Mouse (Mus musculus) megakaryocyte, embryonic 14.5 days (primary cell): Measurements from ENCODE around the gene Hist1h2bg. TPM values are rescaled to one million over a fixed set of nuclear protein-coding genes. Genes with fewer than 3 reads are reported as not detected.
"Not testable (repeated sequence)": the region's sequence is repeated elsewhere in the genome, so short reads cannot be mapped to it uniquely, and the experiment has no call there.

Source experiments
- H3K27me3 ChIP-seq: replicated peaks from 2 replicates; pipeline ENCODE3; 2012; ENCODE audit warnings: inconsistent platforms
- H3K36me3 ChIP-seq: replicated peaks from 2 replicates; pipeline ENCODE3; 2012; ENCODE audit warnings: low read length, inconsistent platforms, mixed read lengths
- H3K4me1 ChIP-seq: 2 replicates; pipeline ENCODE4 v1.6.1; 2012; ENCODE audit warnings: inconsistent platforms
- H3K4me3 ChIP-seq: replicated peaks from 2 replicates; pipeline ENCODE3; 2012; ENCODE audit warnings: moderate library complexity, mild to moderate bottlenecking, inconsistent platforms
- H3K9me3 ChIP-seq: 2 replicates; pipeline ENCODE4 v1.6.1; 2012; ENCODE audit warnings: inconsistent platforms
- FLI1 ChIP-seq: IDR thresholded peaks from 2 replicates; pipeline ENCODE4 v1.6.1; 2012; ENCODE audit warnings: low read length, inconsistent platforms, mixed read lengths
- GATA1 ChIP-seq: IDR thresholded peaks from 3 replicates; pipeline ENCODE4 v1.6.1; 2012; ENCODE audit warnings: mixed read lengths, low read length, inconsistent platforms, borderline replicate concordance
- polyA plus RNA-seq: library from polyadenylated mRNA; stranded (reverse); fragments of >175 nt; gene quantifications from 2 replicates; pipeline ENCODE4 v1.2.3, GENCODE M21; 2012; ENCODE audit warnings: low replicate concordance; ENCODE audit not compliant: insufficient read depth

Gene Hist1h2bg
- polyA plus RNA-seq, 1 experiment, result 16.8 TPM

- Histone ChIP-seq H3K27me3 (no peaks in the 10 kb centered on the region), H3K4me3 (peak within 1 kb of the TSS; percentile 89), H3K4me1 (peaks cover 33% of the 10 kb centered on the region), H3K9me3 (no peaks in the 10 kb centered on the region), H3K36me3 (no peaks in the 10 kb centered on the region)
- TF ChIP-seq GATA1 (no peak), FLI1 (no peak)
Observed at GRCm38 (mm10) chr13:23575271-23575851, 4.2 kb downstream of the Hist1h2bg start, which contains the start of gene Hist1h3d. Hist1h3d (plus strand) TSS chr13:23575763.

- Histone ChIP-seq H3K4me1 (peaks cover 38% of the 10 kb centered on the region), H3K4me3 (peak overlapping the region; percentile 89)
- not testable (repeated sequence) for H3K27me3 ChIP-seq, H3K9me3 ChIP-seq, H3K36me3 ChIP-seq
Observed at GRCm38 (mm10) chr13:23575864-23576313, 4.7 kb downstream of the Hist1h2bg start.

DNA sequence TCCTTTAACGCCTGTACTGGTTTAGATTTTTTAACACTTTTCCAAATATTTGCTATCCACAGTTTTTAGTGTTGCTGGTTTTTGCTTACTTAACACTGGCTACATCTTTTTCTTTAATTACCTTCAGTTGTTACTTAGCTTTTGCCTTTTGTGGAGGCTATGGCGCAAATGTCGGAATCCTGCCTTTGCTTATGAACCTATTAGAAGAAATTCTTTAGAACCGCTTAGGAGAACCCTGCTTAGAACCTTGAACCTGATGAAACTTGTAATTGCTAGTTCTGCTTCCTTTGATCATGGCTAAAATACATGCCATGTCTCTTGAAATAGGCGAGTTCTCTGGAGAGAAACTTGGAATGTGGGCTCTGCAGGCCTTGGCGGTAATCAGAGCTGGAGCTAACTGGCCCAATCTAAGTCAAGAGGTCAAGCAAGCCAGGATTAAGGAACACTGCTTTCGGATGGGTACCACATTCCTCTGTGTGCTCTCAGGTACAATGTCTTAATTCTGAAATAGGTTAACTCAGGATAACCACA is 5.2 kb downstream of the Hist1h2bg start:
- peaks cover 44% of the 10 kb centered on the region for H3K4me1 ChIP-seq

GRCm38 (mm10) chr13:23576906-23577639 is 5.9 kb downstream of the Hist1h2bg start:
- H3K4me3 ChIP-seq, result peak overlapping the region; percentile 89

More for the DNA sequence above, 5.2 kb downstream of the Hist1h2bg start:
- Histone ChIP-seq H3K4me3 (peak overlapping the region; percentile 89), H3K36me3 (no peaks in the 10 kb centered on the region), H3K27me3 (no peaks in the 10 kb centered on the region), H3K9me3 (no peaks in the 10 kb centered on the region)
- no peak for TF ChIP-seq FLI1
- no peak for TF ChIP-seq GATA1

GRCm38 (mm10) chr13:23577835-23578234 is 6.6 kb downstream of the Hist1h2bg start:
- Histone ChIP-seq H3K36me3 (no peaks in the 10 kb centered on the region), H3K4me3 (no peak overlapping the region), H3K4me1 (peaks cover 50% of the 10 kb centered on the region), H3K9me3 (no peaks in the 10 kb centered on the region), H3K27me3 (no peaks in the 10 kb centered on the region)
- no peak for TF ChIP-seq GATA1
- no peak for TF ChIP-seq FLI1

More at GRCm38 (mm10) chr13:23576906-23577639, 5.9 kb downstream of the Hist1h2bg start:
- Histone ChIP-seq H3K27me3 (no peaks in the 10 kb centered on the region), H3K36me3 (no peaks in the 10 kb centered on the region), H3K4me1 (peaks cover 50% of the 10 kb centered on the region), H3K9me3 (no peaks in the 10 kb centered on the region)
- TF ChIP-seq GATA1, result no peak
- no peak for TF ChIP-seq FLI1

DNA sequence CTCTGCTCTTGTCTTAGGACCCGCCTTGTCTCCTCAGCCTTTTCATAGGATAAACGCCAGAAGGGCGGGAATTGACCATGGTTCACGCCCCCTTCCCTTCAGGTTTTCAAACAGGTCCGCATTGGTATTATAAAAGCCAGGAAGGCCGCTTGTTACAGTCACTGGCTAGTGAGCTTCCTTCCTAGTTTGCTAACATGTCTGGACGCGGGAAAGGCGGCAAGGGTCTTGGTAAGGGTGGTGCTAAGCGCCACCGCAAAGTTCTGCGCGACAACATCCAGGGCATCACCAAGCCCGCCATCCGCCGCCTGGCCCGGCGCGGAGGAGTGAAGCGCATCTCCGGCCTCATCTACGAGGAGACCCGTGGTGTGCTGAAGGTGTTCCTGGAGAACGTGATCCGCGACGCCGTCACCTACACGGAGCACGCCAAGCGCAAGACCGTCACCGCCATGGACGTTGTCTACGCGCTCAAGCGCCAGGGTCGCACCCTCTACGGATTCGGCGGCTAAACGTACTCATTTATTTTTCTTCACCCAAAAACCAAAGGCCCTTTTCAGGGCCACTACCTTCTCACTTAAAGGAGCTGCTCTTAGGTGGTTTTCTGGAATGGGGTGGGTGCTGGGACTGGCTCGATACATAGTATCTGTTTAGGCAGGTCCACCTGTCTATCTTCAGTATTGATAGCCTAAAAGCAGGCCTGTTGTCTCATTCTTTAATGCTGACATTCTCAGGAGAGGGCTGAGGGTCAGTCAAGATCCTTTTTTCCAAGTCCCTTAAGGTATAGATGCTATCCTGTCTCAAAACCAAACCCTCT is 10.4 kb downstream of the Hist1h2bg start, which contains the start of gene Hist1h4d:
Hist1h4d (plus strand) TSS at position 191 of the 811 bp plus-strand sequence.
- H3K4me1 ChIP-seq, result peaks cover 59% of the 10 kb centered on the region
- H3K9me3 ChIP-seq, result no peaks in the 10 kb centered on the region
- TF ChIP-seq FLI1, result no peak
- no peak for TF ChIP-seq GATA1
- H3K4me3 ChIP-seq, result peak within 1 kb of the TSS; percentile 88
- no peaks in the 10 kb centered on the region for H3K36me3 ChIP-seq
- no peaks in the 10 kb centered on the region for H3K27me3 ChIP-seq

- no peaks in the 10 kb centered on the region for H3K36me3 ChIP-seq
- peak overlapping the region; percentile 88 for H3K4me3 ChIP-seq
- H3K9me3 ChIP-seq, result no peaks in the 10 kb centered on the region
- no peak for TF ChIP-seq GATA1
- no peak for TF ChIP-seq FLI1
- H3K4me1 ChIP-seq, result peaks cover 57% of the 10 kb centered on the region
- H3K27me3 ChIP-seq, result no peaks in the 10 kb centered on the region
Observed at GRCm38 (mm10) chr13:23582219-23583056, 11.2 kb downstream of the Hist1h2bg start.

DNA sequence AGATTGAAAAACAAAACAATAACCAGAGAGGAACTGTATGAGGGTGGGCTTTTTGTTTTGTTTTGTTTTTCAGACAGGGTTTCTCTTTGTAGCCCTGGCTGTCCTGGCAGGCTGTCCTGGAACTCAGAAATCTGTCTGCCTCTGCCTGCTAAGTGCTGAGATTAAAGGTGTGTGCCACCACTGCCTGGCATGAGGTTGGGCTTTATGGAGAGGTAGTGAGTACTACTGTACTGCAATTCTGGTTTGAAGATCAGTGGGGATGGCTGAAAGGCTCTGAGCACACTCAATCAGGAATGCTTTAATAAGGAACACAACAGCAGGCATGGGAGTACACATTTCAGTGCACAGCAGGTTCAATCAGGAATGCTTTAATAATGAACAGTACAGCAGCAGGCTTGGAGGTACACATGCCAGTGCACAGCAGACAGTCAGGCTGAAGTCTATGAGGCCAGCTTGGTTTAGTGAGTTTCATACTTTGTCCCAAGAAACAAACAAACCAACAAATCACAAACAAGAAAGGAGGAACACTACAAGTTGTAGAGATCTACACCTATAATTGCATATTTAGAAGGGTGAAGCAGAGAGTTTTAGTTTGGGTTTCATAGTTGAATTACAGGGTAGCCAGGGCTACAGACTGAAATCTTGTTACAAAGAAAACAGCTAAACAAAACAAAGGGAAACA is 12.3 kb downstream of the Hist1h2bg start:
- Histone ChIP-seq H3K36me3 (no peaks in the 10 kb centered on the region), H3K27me3 (no peaks in the 10 kb centered on the region), H3K4me3 (peak overlapping the region; percentile 88), H3K4me1 (peaks cover 61% of the 10 kb centered on the region), H3K9me3 (no peaks in the 10 kb centered on the region)
- TF ChIP-seq GATA1 (no peak), FLI1 (no peak)

- no peak for TF ChIP-seq FLI1
- TF ChIP-seq GATA1, result no peak
- no peaks in the 10 kb centered on the region for H3K27me3 ChIP-seq
- no peaks in the 10 kb centered on the region for H3K9me3 ChIP-seq
- H3K4me1 ChIP-seq, result peaks cover 69% of the 10 kb centered on the region
- peak overlapping the region; percentile 93 for H3K4me3 ChIP-seq
- H3K36me3 ChIP-seq, result no peaks in the 10 kb centered on the region
Observed at GRCm38 (mm10) chr13:23584331-23584730, 13.1 kb downstream of the Hist1h2bg start.
